Mouse (Mus musculus) large intestine, adult 2 months (tissue): Measurements from ENCODE around the gene Glrx5. TPM values are rescaled to one million over a fixed set of nuclear protein-coding genes. Genes with fewer than 3 reads are reported as not detected.

Experiments used
- DNase-seq: peaks from one replicate; pipeline ENCODE4 v3.0.0-alpha.2; 2012; ENCODE audit warnings: low read depth, low spot score
- WGBS: fragments of 180-500 bp; shearing (Covaris S2); methylation state at CpG from one replicate; pipeline ENCODE4 v1.1.7; 2018; 5-methylcytosine and 5-hydroxymethylcytosine counted together
- polyA plus RNA-seq: library from polyadenylated mRNA; depleted of rRNA; stranded (reverse); fragments of >200 nt; gene quantifications from 2 replicates; pipeline ENCODE4 v1.2.3, GENCODE M21; 2012

Glrx5 gene
- polyA plus RNA-seq, 1 experiment = 62.2 TPM

DNA sequence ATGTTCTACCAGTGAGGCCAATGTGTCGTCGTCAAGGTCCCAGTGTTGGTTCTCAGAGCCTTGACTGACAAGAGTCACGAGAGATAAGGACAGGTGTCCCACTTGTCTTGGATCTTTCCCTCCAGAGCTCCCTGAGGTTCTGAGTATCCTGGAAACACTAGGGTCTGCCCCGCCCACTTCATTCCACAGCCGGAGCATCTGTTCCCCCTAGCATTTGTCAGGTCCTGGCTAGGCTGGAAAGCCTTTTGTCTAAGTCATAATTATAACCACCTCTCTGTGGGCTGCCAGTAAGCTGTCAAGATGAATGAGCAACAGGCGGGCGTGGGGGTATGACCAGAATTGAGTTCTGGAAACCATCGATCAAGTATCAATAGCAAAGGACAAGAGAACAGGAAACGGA, 29.3 kb upstream of the Glrx5 start:
- no peak for DNase-seq
- WGBS = 70% methylated on average over 9 of the region's 9 CpGs

DNA sequence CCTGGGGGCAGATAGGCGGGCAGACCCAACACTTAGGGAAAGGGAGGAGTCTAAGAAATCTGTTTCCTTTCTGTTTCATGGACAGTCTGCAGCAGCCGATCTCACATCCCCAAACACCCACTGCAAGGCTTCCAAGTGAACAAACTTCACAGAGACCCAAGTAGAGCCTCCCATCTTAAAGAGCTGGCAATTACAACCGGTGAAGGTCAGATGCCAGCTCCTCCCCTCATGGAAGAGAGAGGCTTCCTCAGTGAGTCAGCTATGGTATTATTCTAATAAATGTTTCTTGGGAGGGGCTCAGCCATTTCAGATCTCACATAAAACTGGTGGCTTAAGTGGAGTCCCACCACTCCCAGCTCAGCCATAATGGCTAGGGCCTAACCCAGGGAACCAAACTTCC, 28.8 kb upstream of the Glrx5 start:
- WGBS = 68% methylated on average over 3 of the region's 3 CpGs

GRCm38 (mm10) chr12:105004956-105005714, 27.4 kb upstream of the Glrx5 start:
- WGBS = 29% methylated on average over 22 of the region's 22 CpGs
- DNase-seq = no peak

More for the DNA sequence above, 28.8 kb upstream of the Glrx5 start:
- no peak for DNase-seq

DNA sequence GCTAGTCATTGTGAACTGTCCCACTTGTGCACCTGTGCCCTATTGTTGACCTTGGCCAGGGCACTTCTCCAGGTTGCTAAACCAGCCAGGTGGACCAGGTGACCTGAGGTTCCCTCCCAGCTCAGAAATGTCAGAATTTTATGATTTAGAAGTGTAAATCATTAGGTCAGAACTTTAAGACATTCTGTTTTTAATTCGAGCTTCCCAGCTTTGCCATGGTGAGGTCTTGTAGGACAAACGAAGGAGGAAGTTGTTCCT, 26.8 kb upstream of the Glrx5 start:
- WGBS = 31% methylated on average over 2 of the region's 2 CpGs
- no peak for DNase-seq

DNA sequence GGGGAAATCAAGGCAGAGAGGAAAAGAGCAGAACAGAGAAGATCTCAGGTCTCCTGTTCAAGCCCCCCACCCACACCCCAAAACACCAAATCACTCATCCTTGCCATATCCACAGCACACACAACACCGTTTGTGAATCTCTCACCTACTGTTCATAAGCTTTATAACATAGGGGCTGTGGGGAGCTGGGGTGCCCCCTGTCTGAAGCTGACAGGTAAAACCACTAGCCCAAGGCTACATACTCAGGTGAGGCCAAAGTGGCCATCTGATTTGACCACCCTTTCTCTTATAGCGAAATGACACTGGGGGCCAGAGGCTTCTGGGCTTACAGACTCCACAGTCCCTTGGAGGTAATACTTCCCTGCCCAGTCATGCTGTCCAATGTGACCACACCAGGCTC, 24.3 kb upstream of the Glrx5 start:
- 51% methylated on average over 2 of the region's 2 CpGs for WGBS

GRCm38 (mm10) chr12:105008752-105009178, 23.7 kb upstream of the Glrx5 start:
- 1% methylated on average over 13 of the region's 13 CpGs for WGBS
- no peak for DNase-seq

More for the DNA sequence above, 24.3 kb upstream of the Glrx5 start:
- DNase-seq = no peak

DNA sequence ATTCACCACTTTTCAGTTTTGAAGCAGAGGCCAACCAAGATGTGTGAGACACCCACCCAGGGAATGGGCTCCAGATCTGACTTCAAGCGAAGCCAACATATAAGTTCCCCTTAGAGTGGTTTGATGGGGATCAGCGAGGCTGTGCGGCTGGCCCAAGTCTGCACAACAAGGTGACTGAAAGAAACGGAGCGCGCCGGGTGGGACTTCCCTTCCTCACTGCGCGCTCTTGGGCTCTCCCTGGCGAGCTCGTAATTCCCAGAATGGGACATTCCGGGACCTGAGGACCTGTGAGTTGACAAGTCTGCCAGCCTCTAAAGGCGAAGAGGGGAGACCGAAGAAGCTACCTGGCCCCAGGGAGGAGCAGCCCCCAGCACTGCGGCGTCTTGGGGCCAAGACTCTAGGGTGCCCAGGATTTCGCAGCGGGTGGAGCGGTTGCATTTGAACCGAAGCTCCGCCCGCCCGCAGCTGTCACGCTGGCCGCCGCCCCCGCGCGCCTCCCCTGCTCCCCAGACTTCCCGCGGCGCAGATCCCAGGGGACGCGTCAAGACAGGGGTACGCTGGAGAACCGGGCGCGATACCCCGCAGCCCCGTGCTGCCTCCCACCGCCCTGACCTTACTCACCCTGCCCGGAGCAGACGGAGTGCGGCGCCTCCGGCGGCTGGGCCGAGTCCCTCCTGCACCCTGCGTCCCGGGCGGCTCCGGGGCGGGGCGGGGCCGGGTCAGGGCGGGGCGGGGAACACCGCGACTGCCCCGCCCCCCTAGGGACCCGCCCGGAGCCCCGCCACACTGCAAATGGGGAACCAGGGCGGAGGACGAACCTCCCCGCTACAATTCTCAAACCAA, 22.9 kb upstream of the Glrx5 start, which contains the start of gene Syne3:
Gene Syne3, minus strand, starts transcription at position 440 of the 843 bp plus-strand sequence.
- DNase-seq = no peak
- under 1% methylated on average over 66 of the region's 66 CpGs for WGBS

- 25% methylated on average over 9 of the region's 9 CpGs for WGBS
- no peak for DNase-seq
These were observed 22.2 kb upstream of the Glrx5 start for GRCm38 (mm10) chr12:105010213-105010790.

GRCm38 (mm10) chr12:105011589-105011988, 20.9 kb upstream of the Glrx5 start:
- no peak for DNase-seq
- 91% methylated on average over 1 of the region's 1 CpGs for whole genome bisulfite sequencing

GRCm38 (mm10) chr12:105012314-105012713, 20.2 kb upstream of the Glrx5 start:
- DNase-seq = no peak
- WGBS = 85% methylated on average over 4 of the region's 4 CpGs

GRCm38 (mm10) chr12:105013065-105013464, 19.4 kb upstream of the Glrx5 start:
- DNase-seq = no peak
- WGBS = 9% methylated on average over 17 of the region's 17 CpGs

- 46% methylated on average over 4 of the region's 4 CpGs for WGBS
- no peak for DNase-seq
These were observed 16.3 kb upstream of the Glrx5 start for GRCm38 (mm10) chr12:105016199-105016598.

DNA sequence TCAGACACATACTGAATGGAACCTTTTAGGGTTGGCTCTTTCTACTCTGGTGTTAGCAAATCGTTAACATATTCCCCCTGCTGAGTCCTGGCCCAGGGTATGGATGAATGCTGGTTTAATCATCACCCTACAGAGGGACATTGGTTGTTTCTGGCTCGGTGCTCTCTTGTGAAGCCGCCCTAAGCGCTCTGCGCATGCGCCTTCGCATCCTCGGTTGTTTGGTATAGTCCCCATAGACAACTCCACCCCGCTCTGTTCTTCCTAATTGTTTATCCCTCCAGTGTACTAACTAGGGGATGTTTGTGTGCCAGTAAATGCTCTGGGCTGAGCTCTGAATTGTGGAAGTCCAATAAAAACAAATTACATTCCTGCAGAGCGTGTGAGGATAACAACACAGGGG, 15.8 kb upstream of the Glrx5 start:
- WGBS = 52% methylated on average over 10 of the region's 10 CpGs
- DNase-seq = no peak

- no peak for DNase-seq
These were observed 12.9 kb upstream of the Glrx5 start for GRCm38 (mm10) chr12:105019359-105020219.

GRCm38 (mm10) chr12:105021441-105022069, 10.9 kb upstream of the Glrx5 start:
- 84% methylated on average over 8 of the region's 8 CpGs for WGBS

More at GRCm38 (mm10) chr12:105019359-105020219, 12.9 kb upstream of the Glrx5 start:
- 40% methylated on average over 19 of the region's 19 CpGs for WGBS

GRCm38 (mm10) chr12:105022141-105022540, 10.3 kb upstream of the Glrx5 start:
- DNase-seq = no peak

More at GRCm38 (mm10) chr12:105021441-105022069, 10.9 kb upstream of the Glrx5 start:
- DNase-seq = no peak

GRCm38 (mm10) chr12:105022776-105023175, 9.7 kb upstream of the Glrx5 start:
- WGBS = 97% methylated on average over 9 of the region's 9 CpGs
- no peak for DNase-seq

More at GRCm38 (mm10) chr12:105022141-105022540, 10.3 kb upstream of the Glrx5 start:
- 56% methylated on average over 7 of the region's 7 CpGs for whole genome bisulfite sequencing

- 42% methylated on average over 8 of the region's 8 CpGs for WGBS
- DNase-seq = no peak
These were observed 7.1 kb upstream of the Glrx5 start for GRCm38 (mm10) chr12:105025271-105025946.
